Mouse (Mus musculus) midbrain, postnatal 0 days (tissue): Measurements from ENCODE around the gene Map4. TPM values are rescaled to one million over a fixed set of nuclear protein-coding genes. Genes with fewer than 3 reads are reported as not detected.

Experiments used
- ATAC-seq: fragments of 200-750 bp; cut with Nextera tagmentation; 2 replicates; pipeline ENCODE4 v1.8.0; 2017; ENCODE audit warnings: moderate number of reproducible peaks, mild to moderate bottlenecking, moderate TSS enrichment, moderate library complexity; ENCODE audit not compliant: low FRiP score
- DNase-seq: peaks from one replicate; pipeline ENCODE4 v3.0.0-alpha.2; 2015; ENCODE audit warnings: low spot score
- H3K27ac ChIP-seq: fragments of 300-500 bp; sonication (generic); 2 replicates; pipeline ENCODE4 v1.5.1; 2014; ENCODE audit warnings: low read depth, mild to moderate bottlenecking, low read length, mixed read lengths
- H3K27me3 ChIP-seq: fragments of 300-500 bp; sonication (generic); 2 replicates; pipeline ENCODE4 v1.6.1; 2014; ENCODE audit warnings: low read length, control low read depth, mixed read lengths; ENCODE audit not compliant: insufficient read depth
- H3K36me3 ChIP-seq: fragments of 300-500 bp; sonication (generic); 2 replicates; pipeline ENCODE4 v1.6.1; 2014; ENCODE audit warnings: low read length, control low read depth, mixed read lengths; ENCODE audit not compliant: insufficient read depth
- H3K4me1 ChIP-seq: fragments of 300-500 bp; sonication (generic); 2 replicates; pipeline ENCODE4 v1.6.1; 2014; ENCODE audit warnings: mild to moderate bottlenecking, control low read depth, antibody characterized with exemption, low read length, mixed read lengths; ENCODE audit not compliant: insufficient read depth
- H3K4me2 ChIP-seq: fragments of 300-500 bp; sonication (generic); 2 replicates; pipeline ENCODE4 v1.6.1; 2014; ENCODE audit warnings: low read depth, mild to moderate bottlenecking, low read length, mixed read lengths; ENCODE audit not compliant: poor library complexity, severe bottlenecking
- H3K4me3 ChIP-seq: fragments of 300-500 bp; sonication (generic); 2 replicates; pipeline ENCODE4 v1.5.1; 2014; ENCODE audit warnings: low read depth, mild to moderate bottlenecking, low read length, moderate library complexity
- H3K9ac ChIP-seq: fragments of 300-500 bp; sonication (generic); replicated peaks from 2 replicates; pipeline ENCODE4 v1.6.1; 2014; ENCODE audit warnings: mild to moderate bottlenecking, low read length, moderate library complexity, mixed read lengths; ENCODE audit not compliant: poor library complexity, severe bottlenecking
- H3K9me3 ChIP-seq: fragments of 300-500 bp; sonication (generic); 2 replicates; pipeline ENCODE4 v1.6.1; 2016; ENCODE audit warnings: low read length, control low read depth
- CTCF ChIP-seq: IDR thresholded peaks from 2 replicates; pipeline ENCODE4 v1.5.1; 2016; ENCODE audit warnings: antibody characterized with exemption, mild to moderate bottlenecking
- WGBS: fragments of 180-500 bp; shearing (Covaris S2); extraction: QIAGEN DNeasy Blood & Tissue Kit; methylation state at CpG from one replicate; pipeline ENCODE4 v1.1.7; 2014; 5-methylcytosine and 5-hydroxymethylcytosine counted together
- polyA plus RNA-seq: library from polyadenylated mRNA; unstranded; fragments of >200 nt; fragmentation: Nextera tagmentation; extraction: Ambion mirVana; gene quantifications from 2 replicates; pipeline ENCODE4 v1.2.1, GENCODE M21; 2015
- total RNA-seq: library from RNA; depleted of rRNA; stranded (reverse); fragments of >200 nt; gene quantifications from 2 replicates; pipeline ENCODE4 v1.2.3, GENCODE M21; 2014

Map4 gene
- total and polyA plus RNA-seq, 2 experiments from 2014 or later = 225 to 293 TPM

GRCm38 (mm10) chr9:109900604-109901003 is 30.7 kb upstream of the Map4 start:
- Histone ChIP-seq H3K4me3 (no peak overlapping the region), H3K27ac (no peak overlapping the region), H3K4me2 (no peak overlapping the region), H3K4me1 (no peaks in the 10 kb centered on the region), H3K9ac (no peak overlapping the region), H3K36me3 (no peaks in the 10 kb centered on the region), H3K9me3 (no peaks in the 10 kb centered on the region), H3K27me3 (no peaks in the 10 kb centered on the region)
- TF ChIP-seq CTCF = no peak
- DNase-seq (no peak), ATAC-seq (no peak)
- WGBS = 88% methylated on average over 3 of the region's 3 CpGs

- no peak overlapping the region for H3K4me2 ChIP-seq
- ATAC-seq (no peak), DNase-seq (no peak)
- H3K27me3 ChIP-seq = no peaks in the 10 kb centered on the region
- no peak overlapping the region for H3K27ac ChIP-seq
- no peak for TF ChIP-seq CTCF
- no peak overlapping the region for H3K4me3 ChIP-seq
- no peaks in the 10 kb centered on the region for H3K4me1 ChIP-seq
- H3K9me3 ChIP-seq = no peaks in the 10 kb centered on the region
- H3K36me3 ChIP-seq = no peaks in the 10 kb centered on the region
- H3K9ac ChIP-seq = no peak overlapping the region
- 58% methylated on average over 4 of the region's 4 CpGs for WGBS
Observed at GRCm38 (mm10) chr9:109902246-109902645, 29.0 kb upstream of the Map4 start.

GRCm38 (mm10) chr9:109902740-109903139 is 28.5 kb upstream of the Map4 start:
- no peaks in the 10 kb centered on the region for H3K27me3 ChIP-seq
- ATAC-seq = no peak
- no peak for TF ChIP-seq CTCF
- H3K9ac ChIP-seq = no peak overlapping the region
- H3K4me1 ChIP-seq = no peaks in the 10 kb centered on the region
- 66% methylated on average over 5 of the region's 5 CpGs for WGBS
- H3K4me3 ChIP-seq = no peak overlapping the region
- DNase-seq = no peak
- H3K9me3 ChIP-seq = no peaks in the 10 kb centered on the region
- H3K27ac ChIP-seq = no peak overlapping the region
- no peak overlapping the region for H3K4me2 ChIP-seq
- no peaks in the 10 kb centered on the region for H3K36me3 ChIP-seq

GRCm38 (mm10) chr9:109907300-109907699 is 24.0 kb upstream of the Map4 start:
- 61% methylated on average over 8 of the region's 8 CpGs for WGBS
- DNase-seq = no peak
- no peak overlapping the region for H3K4me2 ChIP-seq

GRCm38 (mm10) chr9:109907774-109908465 is 23.3 kb upstream of the Map4 start:
- H3K9me3 ChIP-seq = no peaks in the 10 kb centered on the region
- H3K4me1 ChIP-seq = no peaks in the 10 kb centered on the region
- H3K9ac ChIP-seq = no peak overlapping the region
- no peak for TF ChIP-seq CTCF
- no peaks in the 10 kb centered on the region for H3K36me3 ChIP-seq
- H3K4me3 ChIP-seq = no peak overlapping the region
- no peaks in the 10 kb centered on the region for H3K27me3 ChIP-seq
- ATAC-seq (no peak), DNase-seq (no peak)
- no peak overlapping the region for H3K27ac ChIP-seq
- H3K4me2 ChIP-seq = no peak overlapping the region
- 75% methylated on average over 6 of the region's 6 CpGs for WGBS

More at GRCm38 (mm10) chr9:109907300-109907699, 24.0 kb upstream of the Map4 start:
- Histone ChIP-seq H3K36me3 (no peaks in the 10 kb centered on the region), H3K9ac (no peak overlapping the region), H3K27ac (no peak overlapping the region), H3K4me3 (no peak overlapping the region), H3K9me3 (no peaks in the 10 kb centered on the region), H3K4me1 (no peaks in the 10 kb centered on the region), H3K27me3 (no peaks in the 10 kb centered on the region)
- TF ChIP-seq CTCF = no peak
- no peak for ATAC-seq

- Histone ChIP-seq H3K27me3 (no peaks in the 10 kb centered on the region), H3K4me1 (no peaks in the 10 kb centered on the region), H3K4me2 (no peak overlapping the region), H3K4me3 (no peak overlapping the region), H3K9me3 (no peaks in the 10 kb centered on the region), H3K9ac (no peak overlapping the region), H3K36me3 (no peaks in the 10 kb centered on the region), H3K27ac (no peak overlapping the region)
- no peak for DNase-seq
- ATAC-seq = no peak
- TF ChIP-seq CTCF = no peak
- 81% methylated on average over 8 of the region's 8 CpGs for WGBS
Observed at GRCm38 (mm10) chr9:109909102-109909501, 22.2 kb upstream of the Map4 start.
